Mouse (Mus musculus) ES-Bruce4 (cell line): Measurements from ENCODE around the gene Gm47996.

Experiments used
- CTCF ChIP-seq: IDR thresholded peaks from one replicate; pipeline ENCODE4 v1.8.1; 2011; ENCODE audit warnings: low read depth, low read length
- POLR2A ChIP-seq: IDR thresholded peaks from one replicate; pipeline ENCODE4 v1.8.1; 2011; ENCODE audit warnings: low read length; ENCODE audit not compliant: insufficient read depth

DNA sequence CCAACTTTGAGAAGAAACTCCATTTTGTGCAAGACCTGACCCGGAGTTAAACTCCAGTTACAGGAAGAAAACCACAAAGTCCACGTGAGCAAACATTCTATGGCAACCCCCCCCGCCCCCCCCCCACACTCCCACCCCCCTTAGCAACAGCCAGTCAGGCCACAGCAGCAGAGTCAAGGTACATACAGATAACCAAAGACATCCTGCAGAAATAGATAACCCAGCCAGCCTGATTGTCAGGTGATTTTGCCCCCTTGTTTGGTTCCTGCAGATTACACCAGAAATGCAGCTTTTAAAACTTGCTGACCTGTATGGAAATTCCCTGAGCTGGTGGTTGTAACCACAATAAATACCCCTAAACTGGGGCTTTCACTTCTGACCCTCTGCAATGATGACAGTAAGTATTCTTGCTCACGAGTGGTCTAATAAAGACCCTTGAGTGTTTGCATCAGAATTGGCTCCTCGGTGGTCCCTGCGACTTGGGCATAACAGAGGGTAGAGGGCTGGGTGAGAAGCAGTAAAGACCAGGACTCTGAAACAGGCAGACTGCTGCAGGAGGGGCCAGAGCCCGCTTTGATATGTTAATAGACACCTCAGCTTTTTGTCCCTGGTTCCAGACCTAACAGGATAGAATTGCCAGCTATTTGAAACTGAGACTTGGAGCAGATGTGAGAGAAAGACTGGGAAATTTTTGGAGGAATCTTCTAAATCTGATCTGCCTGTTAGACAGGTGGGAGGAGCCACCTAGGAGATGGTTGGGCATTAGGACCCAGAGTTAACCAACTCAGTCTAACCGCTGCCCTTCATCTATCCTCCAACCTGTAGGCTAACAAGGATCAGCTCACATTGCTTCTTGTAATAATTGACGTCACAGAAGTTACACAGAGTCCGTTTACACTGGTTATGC is 32.6 kb upstream of the Gm47996 start:
- TF ChIP-seq CTCF (no peak), POLR2A (no peak)
